Mouse (Mus musculus) WW6 (cell line): ENCODE measurements around the gene Rapgef1.
A peak's percentile ranks its signal among the peaks of the same experiment; 100 is the strongest.

Source experiments
- DNase-seq: peaks from one replicate; pipeline ENCODE4 v3.0.0-alpha.2; 2013; ENCODE audit warnings: low read depth, low spot score

The Rapgef1 gene

GRCm38 (mm10) chr2:29645071-29645628 is 25.6 kb downstream of the Rapgef1 start:
- DNase-seq, result no peak

DNA sequence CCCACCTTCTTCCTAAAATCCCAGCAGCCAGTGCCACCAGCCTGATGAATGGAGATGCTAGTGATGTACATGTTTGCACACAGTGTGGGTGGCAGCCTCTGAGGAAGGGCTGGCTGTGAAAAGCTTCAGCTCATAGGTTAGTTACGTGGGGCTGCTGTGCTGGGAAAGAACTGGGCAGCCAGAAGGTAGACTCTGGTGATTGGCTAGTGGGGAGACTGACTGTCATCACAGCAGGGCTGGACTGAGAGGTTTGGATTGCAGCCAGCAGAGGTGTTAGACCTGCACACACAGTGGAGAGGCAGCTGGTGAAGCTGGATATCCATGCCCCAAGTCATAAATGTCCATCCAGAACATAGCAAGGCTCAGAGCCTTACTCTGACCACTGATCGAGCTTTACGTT is 27.1 kb downstream of the Rapgef1 start:
- no peak for DNase-seq

GRCm38 (mm10) chr2:29647162-29647561 is 27.6 kb downstream of the Rapgef1 start:
- DNase-seq, result no peak

DNA sequence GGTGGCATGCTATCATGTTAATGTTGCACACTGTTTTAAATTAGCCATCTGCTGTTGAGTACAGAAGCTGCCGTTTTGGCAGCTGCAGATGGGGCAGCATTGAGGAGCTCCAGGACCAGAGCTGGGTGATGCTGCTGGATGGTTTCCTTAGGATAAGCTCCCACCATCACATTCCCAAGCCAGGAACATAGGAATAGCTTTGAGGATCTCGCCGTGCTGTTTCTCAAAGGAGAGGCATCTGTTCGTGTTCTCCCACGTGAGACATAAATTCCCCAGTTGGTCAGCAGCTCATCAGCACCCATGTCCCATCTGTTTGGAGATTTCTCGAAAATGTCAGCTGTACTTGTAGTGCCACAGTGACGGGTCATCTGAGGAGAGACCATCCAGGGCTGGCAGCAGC is 28.3 kb downstream of the Rapgef1 start:
- no peak for DNase-seq

GRCm38 (mm10) chr2:29648956-29649794 is 29.7 kb downstream of the Rapgef1 start:
- DNase-seq, result no peak

DNA sequence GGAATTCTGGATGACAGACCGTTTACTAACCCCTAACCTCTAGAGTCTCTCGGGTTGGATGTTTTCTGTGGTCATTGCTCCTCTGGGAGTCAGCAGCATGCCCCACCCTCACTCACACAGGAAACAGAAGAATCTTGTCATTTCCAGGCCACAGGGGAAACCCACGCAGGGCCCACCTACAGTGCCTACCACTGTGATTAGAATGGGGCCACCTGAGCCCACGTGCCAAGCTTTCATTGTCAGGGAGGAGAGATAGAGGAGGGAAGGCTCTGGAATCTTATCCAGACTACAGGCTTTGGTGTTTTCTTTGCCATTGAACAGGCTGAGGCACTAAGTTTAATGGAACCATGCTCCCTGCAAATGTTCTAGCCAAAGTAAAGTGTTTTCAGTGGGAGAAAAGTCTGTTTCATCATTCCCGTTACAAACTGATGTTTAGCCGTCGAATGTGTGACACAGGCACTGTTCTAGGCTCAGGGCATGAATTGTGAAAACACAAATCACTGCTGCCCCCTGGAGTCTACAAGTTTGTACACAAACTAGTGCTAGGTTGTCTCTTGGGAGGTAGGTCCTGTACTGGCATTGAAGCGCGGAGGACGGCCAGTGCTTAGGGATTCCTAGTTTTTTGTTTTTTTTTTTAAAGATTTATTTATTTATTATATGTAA is 30.4 kb downstream of the Rapgef1 start:
- DNase-seq, result no peak

- DNase-seq, result no peak
Measured at GRCm38 (mm10) chr2:29651876-29652275, 32.4 kb downstream of the Rapgef1 start.

DNA sequence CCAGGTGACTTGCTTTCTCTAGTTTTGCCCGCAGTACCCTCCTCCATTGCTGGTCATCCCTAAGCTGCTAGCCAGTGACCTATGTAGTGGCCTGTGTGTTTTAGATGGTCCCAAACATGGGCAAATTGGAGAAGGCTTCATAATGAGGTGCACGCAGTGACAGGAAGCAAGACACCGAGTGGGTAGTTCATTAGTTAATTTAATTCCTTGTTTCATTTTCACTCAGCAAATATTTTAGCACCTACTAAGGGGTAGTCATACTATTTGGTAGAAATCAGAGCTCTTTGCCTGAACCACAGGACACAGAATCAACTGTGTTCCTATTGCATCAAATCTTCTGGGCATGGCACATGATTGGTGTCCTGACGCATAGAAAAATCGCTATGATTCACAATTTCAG is 35.9 kb downstream of the Rapgef1 start:
- DNase-seq, result no peak

GRCm38 (mm10) chr2:29656095-29656494 is 36.6 kb downstream of the Rapgef1 start:
- DNase-seq, result no peak

DNA sequence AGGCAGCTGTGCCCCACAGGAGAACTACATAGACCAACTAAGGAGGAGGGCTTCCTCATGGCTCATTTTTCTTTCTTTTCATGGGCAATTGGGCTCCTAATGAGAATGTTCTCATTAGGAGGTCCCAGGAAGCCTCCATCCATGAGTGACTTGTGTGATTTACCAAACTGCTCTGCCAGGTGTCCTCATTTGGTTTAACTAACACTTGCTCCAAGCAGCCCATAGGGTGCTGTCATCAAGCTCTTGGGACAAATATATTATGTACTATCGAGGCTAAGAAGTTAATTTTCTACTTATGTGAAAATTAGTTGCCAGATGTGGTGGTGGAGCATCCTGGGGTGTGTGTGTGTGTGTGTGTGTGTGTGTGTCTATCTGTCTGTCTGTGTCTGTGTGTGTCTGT is 37.6 kb downstream of the Rapgef1 start:
- no peak for DNase-seq

DNA sequence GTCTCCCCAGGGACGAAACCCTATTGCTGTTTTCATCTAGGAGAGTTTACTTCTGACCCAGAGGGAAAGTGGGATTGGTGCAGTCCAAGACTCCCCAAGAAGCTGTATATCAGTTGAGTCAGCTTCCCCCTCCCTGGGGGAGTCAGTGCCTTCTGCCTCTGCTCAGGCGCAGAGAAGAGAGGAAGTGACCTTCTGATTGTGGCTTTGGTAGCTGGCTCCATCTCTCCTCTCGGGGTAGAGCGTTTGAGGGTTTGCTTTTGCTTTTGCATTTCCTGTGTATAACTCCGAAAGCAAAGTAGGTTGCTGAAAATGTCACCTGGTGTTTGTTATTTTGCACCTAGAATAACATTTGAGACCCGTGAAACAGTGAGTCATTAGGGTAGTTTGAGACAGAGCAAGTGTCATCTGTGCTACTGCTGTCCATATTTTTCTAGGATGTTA is 42.3 kb downstream of the Rapgef1 start:
- DNase-seq, result no peak

DNA sequence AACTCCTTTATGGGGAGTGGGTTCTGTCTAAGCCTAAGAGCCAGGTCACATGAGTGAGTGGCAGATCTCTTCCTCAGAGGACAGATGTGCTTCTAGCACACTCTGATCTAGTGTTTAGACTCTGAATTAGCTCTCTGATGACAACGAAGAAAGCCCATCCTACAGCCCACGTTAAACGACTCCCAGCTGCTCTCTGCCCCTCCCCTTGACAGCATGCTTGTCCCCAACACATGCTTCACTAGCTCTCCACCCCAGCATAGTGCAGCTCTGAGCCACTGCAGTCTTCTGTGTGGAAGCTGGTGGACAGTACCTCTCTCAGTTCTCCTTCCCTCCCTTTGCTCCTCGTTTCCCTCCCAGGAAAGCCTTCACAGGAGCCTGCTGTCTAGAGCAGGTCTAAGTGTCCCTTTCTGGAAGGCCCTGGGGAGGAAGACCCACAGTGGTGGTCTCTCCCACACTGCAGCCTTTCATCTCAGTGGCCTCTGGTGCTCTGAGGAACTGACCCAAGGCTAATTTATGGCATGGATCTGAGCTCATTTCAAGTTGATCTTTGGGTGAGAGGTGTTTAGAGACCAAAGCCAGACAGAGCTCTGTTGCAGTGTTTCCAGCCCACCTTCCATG is 43.8 kb downstream of the Rapgef1 start:
- no peak for DNase-seq

- DNase-seq, result no peak
Measured at GRCm38 (mm10) chr2:29665421-29665820, 45.9 kb downstream of the Rapgef1 start.

DNA sequence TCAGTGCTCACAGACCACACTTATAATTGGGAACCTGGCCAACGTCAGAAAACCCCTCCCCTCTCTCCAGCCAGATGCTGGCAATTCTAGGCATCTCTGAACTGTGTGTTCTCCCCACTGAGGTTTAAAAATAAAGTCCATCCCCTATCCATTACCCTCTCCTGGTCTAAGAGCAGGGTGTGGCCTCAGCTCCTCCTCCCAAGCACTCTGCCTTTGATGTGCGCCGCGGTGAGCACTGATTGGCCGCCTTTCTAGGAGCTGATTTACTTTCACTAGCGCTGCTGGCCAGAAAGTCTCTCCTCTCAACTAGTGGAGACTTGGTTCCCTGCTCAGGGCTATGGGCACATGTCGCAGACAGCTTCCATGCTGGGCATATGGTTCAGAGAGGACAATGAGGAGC is 47.1 kb downstream of the Rapgef1 start:
- DNase-seq, result peak; percentile 53

DNA sequence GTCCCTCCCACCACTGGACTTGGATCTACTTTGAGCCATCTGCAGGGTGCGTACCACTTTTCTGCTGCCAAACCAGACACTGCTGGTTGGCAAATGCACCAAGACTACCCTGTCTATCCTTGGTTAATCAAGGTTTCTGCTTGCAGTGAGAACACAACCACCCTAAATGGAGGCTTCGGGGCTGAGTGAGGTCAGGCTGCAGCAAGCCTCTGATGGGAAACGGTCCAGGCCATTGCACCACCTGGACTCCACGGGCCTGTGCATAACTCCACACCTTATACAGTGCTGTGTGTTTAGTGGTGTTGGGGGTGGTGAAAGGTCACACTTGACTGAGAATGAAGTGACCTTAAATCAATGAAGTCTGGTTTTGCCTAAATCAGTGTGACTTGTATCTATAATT is 47.6 kb downstream of the Rapgef1 start:
- no peak for DNase-seq

DNA sequence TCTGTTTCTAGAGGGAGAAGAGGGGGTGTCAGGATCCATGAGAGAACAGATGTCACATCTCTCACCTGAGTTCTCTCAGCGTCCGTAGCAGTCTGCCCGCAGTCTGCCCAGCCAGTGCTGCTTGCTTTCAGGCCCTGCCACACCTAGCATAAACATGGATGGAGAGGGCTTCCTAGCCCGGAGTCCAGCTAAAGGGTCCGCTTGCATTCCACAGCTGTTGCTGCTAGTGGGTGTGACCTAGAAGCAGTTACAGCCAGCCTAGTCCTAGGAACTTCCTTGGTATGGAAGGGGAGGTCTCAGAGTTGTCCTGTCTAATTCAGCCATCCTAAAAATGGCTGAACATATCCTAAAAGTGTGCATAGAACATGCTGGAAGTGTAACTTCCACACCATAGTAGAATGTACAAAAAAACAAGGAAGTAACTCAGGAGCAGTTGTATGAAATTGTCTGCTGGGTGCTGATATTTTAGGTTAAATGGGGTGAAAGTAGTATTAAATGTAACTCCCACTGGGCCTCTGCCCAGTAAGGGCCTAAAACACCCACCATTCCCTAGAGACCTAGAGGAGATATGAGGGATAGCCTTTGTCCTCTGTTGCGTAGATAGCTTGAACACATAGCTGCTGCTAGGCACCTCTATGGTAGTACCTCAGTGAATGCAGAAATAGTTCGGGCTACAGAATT is 48.6 kb downstream of the Rapgef1 start:
- DNase-seq, result no peak

GRCm38 (mm10) chr2:29668963-29669362 is 49.4 kb downstream of the Rapgef1 start:
- no peak for DNase-seq

DNA sequence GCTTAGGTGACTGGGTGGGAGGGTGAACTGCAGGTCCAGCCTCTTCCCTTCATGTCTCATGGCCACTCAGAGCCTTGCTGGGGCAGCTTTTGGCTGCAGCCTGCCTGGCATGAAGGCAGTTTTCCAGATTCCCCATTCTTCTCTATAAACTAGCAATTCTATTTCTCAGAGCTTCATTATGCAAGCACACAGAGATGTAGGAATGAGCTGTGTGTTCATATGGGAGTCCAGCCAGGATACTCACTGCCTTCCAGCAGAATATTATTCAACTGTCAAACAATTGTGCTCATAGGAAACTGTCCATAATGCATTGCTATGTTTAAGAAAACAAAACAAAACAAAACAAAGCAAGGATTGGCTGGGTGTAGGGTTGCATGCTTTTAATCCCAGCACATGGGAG is 50.2 kb downstream of the Rapgef1 start:
- DNase-seq, result no peak

DNA sequence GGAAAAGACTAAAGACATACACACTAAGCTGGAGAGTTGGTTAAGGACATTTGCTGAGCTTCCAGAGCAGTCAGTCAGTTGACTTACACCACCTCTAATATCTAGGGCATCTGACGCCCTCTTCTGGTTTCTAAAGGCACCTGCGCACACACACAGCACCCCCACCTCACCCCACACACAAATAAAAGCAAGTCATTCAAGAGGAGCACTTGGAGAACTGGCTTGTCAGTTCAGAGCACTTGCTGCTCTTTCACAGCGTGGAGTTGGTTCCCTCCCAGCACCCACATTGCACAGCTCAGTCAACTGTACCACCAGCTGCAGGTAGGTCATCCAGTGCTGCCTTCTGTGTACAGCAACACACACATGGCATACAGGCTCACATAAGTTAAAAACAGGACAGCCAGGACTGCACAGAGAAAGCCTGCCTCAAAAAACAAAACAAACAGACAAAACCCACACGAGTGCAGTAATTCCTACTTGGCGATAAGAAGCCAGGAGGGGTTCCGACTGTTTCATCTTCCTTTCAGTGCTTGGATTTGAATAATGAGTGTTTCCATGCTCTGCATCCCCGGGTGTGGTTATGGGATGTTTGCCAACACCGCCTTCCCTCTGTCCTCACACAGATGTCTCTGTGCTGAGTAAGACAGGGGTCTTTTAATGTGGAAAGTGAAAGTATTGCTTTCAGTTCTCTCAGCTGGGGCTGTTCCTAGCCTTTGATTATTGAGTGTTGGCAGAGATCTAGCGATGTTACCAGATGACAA is 50.9 kb downstream of the Rapgef1 start:
- DNase-seq, result no peak

DNA sequence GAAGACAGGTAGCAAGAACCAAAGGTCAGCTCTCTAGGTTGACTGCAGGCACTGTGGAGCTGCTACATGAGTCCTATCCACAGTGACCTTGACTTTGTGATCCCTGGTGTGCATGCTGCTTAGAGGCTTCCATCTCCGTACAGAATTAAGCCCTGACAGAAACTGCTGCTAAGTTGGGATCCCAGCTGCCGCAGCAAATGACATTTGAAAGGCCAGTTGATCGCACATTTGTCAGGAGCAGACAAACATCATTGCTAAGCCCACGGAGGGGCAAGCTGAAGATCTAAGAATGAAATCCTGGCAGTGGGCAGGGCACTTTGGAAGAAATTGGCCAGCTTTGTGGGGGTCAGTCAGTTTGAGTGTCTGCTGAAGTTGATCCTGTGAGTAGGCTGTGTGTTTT is 51.9 kb downstream of the Rapgef1 start:
- no peak for DNase-seq

DNA sequence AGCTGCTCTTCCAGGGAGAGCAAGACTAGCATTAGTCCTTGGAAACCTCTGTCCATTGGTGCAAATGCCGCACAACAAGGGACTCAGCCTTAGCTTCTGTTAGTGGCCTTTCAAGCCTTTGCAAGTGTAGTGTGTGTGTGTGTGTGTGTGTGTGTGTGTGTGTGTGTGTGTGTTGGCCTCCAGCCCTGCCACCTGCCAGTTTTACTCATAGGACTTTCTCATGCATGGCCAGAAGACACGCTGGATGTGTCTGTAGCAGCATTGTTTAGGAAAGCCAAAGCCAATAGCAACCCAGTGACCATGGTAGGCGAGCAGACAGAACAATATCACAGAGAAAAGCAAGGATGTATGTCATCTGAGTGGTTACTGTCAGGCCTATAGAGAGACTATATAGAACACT is 52.3 kb downstream of the Rapgef1 start:
- DNase-seq, result no peak
